Comparison of ENCODE assay signal across 19 mouse cellular contexts in genomic region chr5:31573722-31574121, GRCm38 (mm10). TPM values are rescaled to one million over a fixed set of nuclear protein-coding genes. Genes with fewer than 3 reads are reported as not detected.
A peak's percentile ranks its signal among the peaks of the same experiment; 100 is the strongest.
DNase-seq lines count a peak whose midpoint lies in the region; ATAC-seq and TF ChIP-seq lines count a peak whose summit lies in the region.
"Had no signal": no experiment of that assay in that cellular context is flagged by ENCODE, and none has a peak within 500 bp of the region (broad histone marks: within the 10 kb centered on the region; RNA-seq: fewer than 3 reads in every experiment).

No protein-coding gene starts in this region.

- H3K4me2 ChIP-seq in intestine, embryonic 16.5 days (ENCODE audit: low read depth, low read length) = no peak overlapping the region
- no peak overlapping the region for H3K4me2 ChIP-seq in intestine, embryonic 15.5 days (replicated peaks)
- no peak overlapping the region for H3K4me2 ChIP-seq in intestine, postnatal 0 days (replicated peaks; ENCODE audit: low read depth)

- no peak overlapping the region for H3K27ac ChIP-seq in intestine, embryonic 16.5 days (ENCODE audit: low read length)
- no peak overlapping the region for H3K27ac ChIP-seq in intestine, embryonic 15.5 days
- 0 out of 2 replicates have a peak overlapping the region, but pooled peaks have one; percentile 7 for H3K27ac ChIP-seq in intestine, postnatal 0 days (ENCODE audit: low read depth, low read length)

- 77% methylated on average over 3 of the region's 3 CpGs for WGBS in intestine, embryonic 16.5 days
- WGBS in intestine, embryonic 15.5 days = 75% methylated on average over 3 of the region's 3 CpGs
- WGBS in intestine, postnatal 0 days = 47% methylated on average over 3 of the region's 3 CpGs

- H3K9me3 ChIP-seq in intestine, embryonic 16.5 days (ENCODE audit: control insufficient read depth, low read length) = no peaks in the 10 kb centered on the region
- H3K9me3 ChIP-seq in intestine, embryonic 15.5 days = no peaks in the 10 kb centered on the region
- H3K9me3 ChIP-seq in intestine, postnatal 0 days (ENCODE audit: control insufficient read depth) = no peaks in the 10 kb centered on the region
- H3K9me3 ChIP-seq: G1E had no signal

- no peaks in the 10 kb centered on the region for H3K27me3 ChIP-seq in intestine, embryonic 16.5 days (replicated peaks; ENCODE audit: control insufficient read depth, insufficient read depth, low read length)
- no peaks in the 10 kb centered on the region for H3K27me3 ChIP-seq in intestine, embryonic 15.5 days (replicated peaks)
- no peaks in the 10 kb centered on the region for H3K27me3 ChIP-seq in intestine, postnatal 0 days (replicated peaks; ENCODE audit: control insufficient read depth, insufficient read depth, low read length)
- H3K27me3 ChIP-seq: CH12.LX, Patski had no signal

- peaks cover 12% of the 10 kb centered on the region; the same call in 1 of the 2 replicates for H3K4me1 ChIP-seq in intestine, embryonic 16.5 days (ENCODE audit: control insufficient read depth, insufficient read depth, low read length)
- H3K4me1 ChIP-seq in intestine, embryonic 15.5 days (replicated peaks) = peaks cover 11% of the 10 kb centered on the region
- 0 out of 2 replicates have a peak, but pooled peaks cover 3% of the 10 kb centered on the region for H3K4me1 ChIP-seq in intestine, postnatal 0 days (replicated peaks; ENCODE audit: control insufficient read depth, insufficient read depth, low read length)

- no peak for DNase-seq in left cerebral cortex, adult 9 months (ENCODE audit: low spot score in 2 of 2)
- DNase-seq: adrenal gland, adult 2 months; adrenal gland, adult 8-10 months; adrenal gland, postnatal 10 days; adrenal gland, postnatal 14 days; adrenal gland, postnatal 25 days; adrenal gland, postnatal 36 days; B cell, adult 2 months; cerebellum, adult 11 months; cerebellum, adult 11-12 months; cerebellum, adult 18-20 months had no signal

- H3K4me3 ChIP-seq in intestine, embryonic 16.5 days (ENCODE audit: low read length) = no peak overlapping the region
- H3K4me3 ChIP-seq in intestine, embryonic 15.5 days (replicated peaks) = no peak overlapping the region
- H3K4me3 ChIP-seq in intestine, postnatal 0 days (ENCODE audit: low read depth, low read length) = no peak overlapping the region

- no peak overlapping the region for H3K9ac ChIP-seq in intestine, embryonic 16.5 days (ENCODE audit: low read depth, low read length)
- H3K9ac ChIP-seq in intestine, embryonic 15.5 days = no peak overlapping the region
- no peak overlapping the region for H3K9ac ChIP-seq in intestine, postnatal 0 days (ENCODE audit: low read depth, low read length)

- TF ChIP-seq CTCF in intestine, postnatal 0 days (IDR thresholded peaks at IDR 0.05; ENCODE audit: low read depth) = no peak

- ATAC-seq in intestine, embryonic 16.5 days = peak; percentile 56; the same call in 1 of the 2 replicates
- ATAC-seq in intestine, embryonic 15.5 days = no peak
- ATAC-seq in intestine, postnatal 0 days = peak; percentile 62
- ATAC-seq: activated CD4-positive, CD25-positive, alpha-beta regulatory T cell, adult 4 months; CD4-positive, CD25-positive, alpha-beta regulatory T cell, adult 4 months; Patski had no signal

- no peaks in the 10 kb centered on the region for H3K36me3 ChIP-seq in intestine, embryonic 16.5 days (ENCODE audit: control insufficient read depth, insufficient read depth, low read length)
- H3K36me3 ChIP-seq in intestine, embryonic 15.5 days = no peaks in the 10 kb centered on the region
- no peaks in the 10 kb centered on the region for H3K36me3 ChIP-seq in intestine, postnatal 0 days (ENCODE audit: control insufficient read depth, insufficient read depth)

RNA-seq across cellular contexts. Expression of gene Mrpl33, which starts 23.0 kb away (rescaled TPM):
- 277 and 288 TPM in 2 replicates for polyA plus RNA-seq in intestine, embryonic 16.5 days (2015; fragmentation: Nextera tagmentation; extraction: Ambion mirVana)
- 321 and 322 TPM in 2 replicates for polyA plus RNA-seq in intestine, embryonic 15.5 days (2015; fragmentation: Nextera tagmentation; extraction: Ambion mirVana)
- 337 and 357 TPM in 2 replicates for polyA plus RNA-seq in intestine, postnatal 0 days (2015; fragmentation: Nextera tagmentation; extraction: Ambion mirVana)

RNA-seq across cellular contexts. Expression of gene Supt7l, which starts 46.1 kb away (rescaled TPM):
- polyA plus RNA-seq in intestine, embryonic 16.5 days (2015; fragmentation: Nextera tagmentation; extraction: Ambion mirVana) = 14.8 and 18.7 TPM in 2 replicates
- 18.1 TPM in 2 replicates for polyA plus RNA-seq in intestine, embryonic 15.5 days (2015; fragmentation: Nextera tagmentation; extraction: Ambion mirVana)
- 7.3 and 8.1 TPM in 2 replicates for polyA plus RNA-seq in intestine, postnatal 0 days (2015; fragmentation: Nextera tagmentation; extraction: Ambion mirVana)

RNA-seq across cellular contexts. Expression of gene Slc4a1ap, which starts 46.9 kb away (rescaled TPM):
- polyA plus RNA-seq in intestine, embryonic 16.5 days (2015; fragmentation: Nextera tagmentation; extraction: Ambion mirVana) = 22.0 and 25.0 TPM in 2 replicates
- 25.5 and 27.8 TPM in 2 replicates for polyA plus RNA-seq in intestine, embryonic 15.5 days (2015; fragmentation: Nextera tagmentation; extraction: Ambion mirVana)
- polyA plus RNA-seq in intestine, postnatal 0 days (2015; fragmentation: Nextera tagmentation; extraction: Ambion mirVana) = 13.6 and 15.5 TPM in 2 replicates
